Mouse (Mus musculus) retina, postnatal 7 days (tissue): ENCODE results near the gene Sgk1.
A peak's percentile ranks its signal among the peaks of the same experiment; 100 is the strongest.

ENCODE experiments used
- DNase-seq: peaks from one replicate; pipeline ENCODE4 v3.0.0-alpha.2; 2012; ENCODE audit warnings: low read depth, low spot score

Sgk1 gene

GRCm38 (mm10) chr10:21963005-21963404 lies 81.0 kb downstream of the Sgk1 start:
- DNase-seq: no peak

DNA sequence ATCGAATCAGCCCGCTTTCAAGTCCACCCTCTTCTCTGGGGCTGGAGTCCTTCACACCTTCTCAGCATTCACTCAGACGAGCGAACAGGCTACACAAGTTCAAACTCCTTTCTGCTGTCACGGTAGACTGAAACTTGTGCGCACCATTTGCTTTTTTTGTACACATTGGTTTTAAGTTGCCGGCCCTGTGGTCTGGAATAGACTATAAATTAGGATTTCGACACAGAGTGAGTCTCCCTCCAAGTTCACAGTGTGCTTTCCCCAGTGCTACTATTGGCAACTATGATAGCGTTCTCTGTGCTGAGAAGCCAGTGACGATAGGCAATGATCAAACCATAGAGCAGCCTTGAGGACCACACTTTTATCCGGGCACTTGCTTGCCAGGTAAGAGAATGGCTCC lies 91.7 kb downstream of the Sgk1 start:
- no peak for DNase-seq

GRCm38 (mm10) chr10:21974801-21975200 lies 92.8 kb downstream of the Sgk1 start:
- no peak for DNase-seq

- DNase-seq: no peak
Observed at GRCm38 (mm10) chr10:21975384-21975783, 93.4 kb downstream of the Sgk1 start.

- no peak for DNase-seq
Observed at GRCm38 (mm10) chr10:21976253-21976652, 94.3 kb downstream of the Sgk1 start.

GRCm38 (mm10) chr10:21978421-21978820 lies 96.4 kb downstream of the Sgk1 start:
- no peak for DNase-seq

DNA sequence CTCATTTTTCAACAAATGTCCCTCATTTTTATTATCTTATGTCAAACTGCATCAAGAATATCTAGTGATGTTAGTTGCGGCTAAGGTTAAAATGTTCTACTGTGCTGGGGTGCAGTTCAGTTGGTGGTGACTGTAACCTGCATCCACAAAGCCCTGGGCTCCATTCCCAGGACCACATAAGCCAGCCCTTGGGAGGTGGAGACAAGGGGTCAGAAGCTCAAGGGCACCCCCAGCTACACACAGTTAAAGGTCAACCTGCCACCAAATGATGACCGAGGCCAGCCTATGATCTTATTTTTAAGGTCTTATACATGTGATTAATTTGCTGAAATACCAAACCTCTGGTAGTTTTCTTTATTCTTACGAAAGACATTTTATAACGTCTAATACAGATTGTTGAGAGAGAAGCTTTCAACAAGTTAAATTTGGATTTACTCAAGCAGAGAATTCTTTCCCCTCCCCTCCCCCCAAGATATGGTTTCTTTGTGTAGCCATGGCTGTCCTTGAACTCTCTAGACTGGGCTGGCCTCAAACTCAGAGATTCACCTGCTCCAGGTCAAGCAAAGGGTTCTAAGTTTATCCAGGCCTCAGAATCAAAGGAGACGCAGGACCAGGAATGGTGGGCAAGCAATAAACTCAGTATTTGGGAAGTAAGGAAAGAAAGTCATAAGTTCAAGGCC lies 97.4 kb downstream of the Sgk1 start:
- no peak for DNase-seq

DNA sequence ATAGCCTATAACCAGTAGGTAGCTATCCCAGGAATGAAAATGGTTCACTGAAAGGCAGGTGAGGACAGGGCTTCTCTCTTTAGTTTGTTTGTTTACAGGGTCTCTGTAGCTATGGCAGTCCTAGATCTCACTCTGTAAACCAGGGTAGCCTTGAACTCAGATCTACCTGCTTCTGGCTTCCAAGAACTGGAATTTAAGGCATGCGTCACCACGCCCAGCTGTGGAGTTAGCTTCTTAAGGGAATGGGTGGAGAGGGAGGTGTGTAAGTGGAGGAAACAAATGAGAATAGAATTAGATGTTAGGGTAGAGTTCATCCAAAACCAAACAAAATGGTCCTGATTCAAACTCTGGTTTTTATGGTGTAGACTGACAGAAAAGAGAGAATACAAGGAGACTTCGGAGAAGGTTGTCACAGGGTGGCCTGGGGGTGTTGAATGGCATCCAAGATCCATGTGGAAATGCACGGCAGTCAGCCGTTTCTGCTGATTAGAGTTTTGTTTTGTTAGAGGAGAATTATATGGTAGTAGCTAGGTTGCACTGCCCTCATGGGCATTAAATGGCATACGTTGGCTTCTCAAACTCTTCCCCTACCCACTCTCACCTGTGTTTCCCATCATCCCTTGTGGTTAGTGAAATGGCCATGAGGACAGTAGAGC lies 98.9 kb downstream of the Sgk1 start:
- no peak for DNase-seq

GRCm38 (mm10) chr10:21982303-21982702 lies 100.3 kb downstream of the Sgk1 start:
- DNase-seq: no peak

DNA sequence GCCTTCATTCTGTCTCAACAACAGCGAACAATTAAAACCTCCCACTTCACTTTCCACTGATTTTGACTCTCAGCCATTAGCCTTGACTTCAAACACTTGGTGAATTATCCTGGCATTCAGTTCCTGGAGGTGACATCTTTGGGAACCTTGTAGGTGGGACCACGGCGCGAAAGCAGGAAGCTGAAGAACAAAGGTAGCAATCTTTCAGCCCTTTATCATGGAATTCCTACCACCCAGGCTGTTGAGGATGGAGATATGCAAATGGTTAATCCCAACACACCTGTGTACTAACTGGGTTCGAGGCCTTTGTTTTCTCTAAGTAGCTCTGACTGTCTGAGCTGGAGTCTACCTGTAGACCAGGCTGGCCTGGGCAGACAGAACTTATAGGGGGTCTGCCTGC lies 106.5 kb downstream of the Sgk1 start:
- no peak for DNase-seq

- no peak for DNase-seq
Observed at GRCm38 (mm10) chr10:21991351-21991840, 109.4 kb downstream of the Sgk1 start.

GRCm38 (mm10) chr10:21991986-21992833 lies 110.2 kb downstream of the Sgk1 start:
- DNase-seq: no peak

- no peak for DNase-seq
Observed at GRCm38 (mm10) chr10:21992834-21993514, 111.0 kb downstream of the Sgk1 start.

- no peak for DNase-seq
Observed at GRCm38 (mm10) chr10:21993515-21994373, 111.8 kb downstream of the Sgk1 start.

DNA sequence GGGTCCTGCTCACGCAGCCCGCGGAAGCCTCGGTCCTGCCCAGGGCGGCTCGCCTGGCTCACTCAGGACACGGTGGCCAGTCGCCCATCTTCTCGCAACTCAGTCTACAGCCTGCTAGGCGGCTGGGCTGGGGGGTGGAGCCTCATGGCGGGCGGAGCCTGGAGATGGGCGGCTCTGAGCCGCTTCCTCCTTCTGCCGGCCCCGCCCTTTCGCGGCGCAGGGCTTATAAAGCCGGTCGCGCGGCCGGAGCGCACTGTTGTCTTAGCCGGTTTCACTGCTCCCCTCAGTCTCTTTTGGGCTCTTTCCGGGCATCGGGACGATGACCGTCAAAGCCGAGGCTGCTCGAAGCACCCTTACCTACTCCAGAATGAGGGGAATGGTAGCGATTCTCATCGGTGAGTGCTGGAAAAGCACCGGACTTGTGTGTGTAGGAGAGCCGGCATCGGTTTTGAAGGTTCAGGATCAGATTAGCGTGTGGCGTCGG lies 112.5 kb downstream of the Sgk1 start:
- DNase-seq: peak; percentile 81

- DNase-seq: no peak
Observed at GRCm38 (mm10) chr10:21995221-21995620, 113.2 kb downstream of the Sgk1 start.

GRCm38 (mm10) chr10:21995661-21996308 lies 113.8 kb downstream of the Sgk1 start:
- no peak for DNase-seq

DNA sequence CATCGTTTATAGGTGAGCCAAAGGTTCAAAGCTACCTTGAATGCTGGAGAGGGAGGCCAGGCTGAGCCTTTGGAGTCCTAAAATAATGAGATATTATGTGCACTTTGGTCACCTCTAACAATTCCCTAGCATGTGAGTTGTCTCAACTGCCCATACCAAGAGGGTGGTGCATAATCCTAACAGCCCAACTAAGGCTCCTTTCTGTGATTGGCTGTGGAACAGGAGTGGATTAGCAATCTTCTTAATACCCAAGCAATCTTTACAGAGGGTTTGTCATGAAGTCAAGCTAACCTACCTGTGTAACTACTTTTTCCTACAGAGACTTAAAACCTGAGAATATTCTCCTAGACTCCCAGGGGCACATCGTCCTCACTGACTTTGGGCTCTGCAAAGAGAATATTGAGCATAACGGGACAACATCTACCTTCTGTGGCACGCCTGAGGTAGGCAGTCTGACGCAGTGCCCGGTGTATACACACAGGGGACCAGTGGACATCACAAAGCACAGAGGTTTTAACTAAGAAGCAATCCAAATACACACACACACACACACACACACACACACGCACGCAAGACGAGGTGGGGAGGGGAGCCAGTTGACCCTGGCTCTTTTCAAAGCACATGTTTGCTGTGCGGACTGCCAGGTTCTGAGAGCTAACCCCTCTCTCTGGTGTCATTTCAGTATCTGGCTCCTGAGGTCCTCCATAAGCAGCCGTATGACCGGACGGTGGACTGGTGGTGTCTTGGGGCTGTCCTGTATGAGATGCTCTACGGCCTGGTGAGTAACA lies 114.9 kb downstream of the Sgk1 start:
- DNase-seq: no peak

- no peak for DNase-seq
Observed at GRCm38 (mm10) chr10:21997550-21998204, 115.7 kb downstream of the Sgk1 start.
